Mouse (Mus musculus): ENCODE data around the gene Pnpo. TPM values are rescaled to one million over a fixed set of nuclear protein-coding genes. Genes with fewer than 3 reads are reported as not detected.

Gene Pnpo
- total RNA-seq, 1 experiment, result 24.0 TPM

DNA sequence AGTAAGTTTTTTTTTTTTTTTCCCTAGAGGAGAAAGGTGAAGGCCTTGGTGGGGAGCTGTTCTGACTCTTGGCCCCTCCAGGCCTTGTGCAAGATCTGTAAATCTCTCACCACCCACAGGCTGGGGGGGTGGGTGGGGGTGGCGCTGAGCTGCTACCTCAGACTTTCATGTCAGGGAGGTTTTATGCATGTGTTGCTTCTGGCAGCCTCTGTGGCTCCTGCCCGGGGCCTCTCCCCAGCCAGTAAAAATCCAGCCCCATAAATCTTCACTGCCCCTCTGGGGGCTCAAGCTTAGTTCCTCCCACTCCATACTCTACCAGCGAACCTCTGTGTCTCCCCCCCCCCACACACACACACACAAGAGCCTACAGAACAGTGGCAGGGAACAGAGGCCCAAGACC is 42.7 kb upstream of the Pnpo start:
- H3K4me1 ChIP-seq (ENCODE audit: control insufficient read depth in 2 of 2, insufficient read depth in 2 of 2, low read length in 2 of 2, poor library complexity in 1 of 2), result peaks cover 0 to 21% of the 10 kb centered on the region in 2 experiments; a peak in 2 of 4 replicates
- no peak overlapping the region for H3K4me3 ChIP-seq (ENCODE audit: insufficient read depth in 1 of 2, low read depth in 1 of 2, low read length in 2 of 2, poor library complexity in 1 of 2, severe bottlenecking in 1 of 2)
- DNase-seq (ENCODE audit: low read depth, low spot score), result no peak
- no peaks in the 10 kb centered on the region for H3K9me3 ChIP-seq (ENCODE audit: control insufficient read depth, insufficient read depth, low read depth, low read length)
- no peaks in the 10 kb centered on the region for H3K36me3 ChIP-seq (ENCODE audit: control insufficient read depth, insufficient read depth, low read length, poor library complexity, severe bottlenecking)
- no peak overlapping the region for H3K27ac ChIP-seq (ENCODE audit: insufficient read depth, low read depth, low read length, poor library complexity, severe bottlenecking)
- in situ Hi-C loops (cut with MboI; ENCODE audit: low sequenced_read_pairs in 2 of 2, unreplicated experiment in 2 of 2), result no loop called here
- H3K9ac ChIP-seq (ENCODE audit: insufficient read depth, low read depth, low read length, poor library complexity, severe bottlenecking), result no peak overlapping the region
- no peak for TF ChIP-seq ZNF384 (IDR thresholded peaks at IDR 0.05; ENCODE audit: low read depth, low read length)
- TF ChIP-seq CHD2 (IDR thresholded peaks at IDR 0.05; ENCODE audit: low read depth, low read length), result no peak
- no peak for TF ChIP-seq HCFC1 (IDR thresholded peaks at IDR 0.05; ENCODE audit: borderline replicate concordance, insufficient read depth, low read length)
- TF ChIP-seq MAFK (IDR thresholded peaks at IDR 0.05; ENCODE audit: insufficient read depth, low read depth, low read length), result no peak
- TF ChIP-seq ZC3H11A (IDR thresholded peaks at IDR 0.05; ENCODE audit: borderline replicate concordance, low read depth, low read length), result no peak

- no peak for DNase-seq (ENCODE audit: low read depth, low spot score)
- no peak overlapping the region for H3K4me3 ChIP-seq (ENCODE audit: insufficient read depth in 1 of 2, low read depth in 1 of 2, low read length in 2 of 2, poor library complexity in 1 of 2, severe bottlenecking in 1 of 2)
- no peak overlapping the region for H3K9ac ChIP-seq (ENCODE audit: insufficient read depth, low read depth, low read length, poor library complexity, severe bottlenecking)
- in situ Hi-C loops (cut with MboI; ENCODE audit: low sequenced_read_pairs in 2 of 2, unreplicated experiment in 2 of 2), result no loop called here
- TF ChIP-seq CHD2 (IDR thresholded peaks at IDR 0.05; ENCODE audit: low read depth, low read length), result no peak
- TF ChIP-seq ZNF384 (IDR thresholded peaks at IDR 0.05; ENCODE audit: low read depth, low read length), result no peak
- TF ChIP-seq ZC3H11A (IDR thresholded peaks at IDR 0.05; ENCODE audit: borderline replicate concordance, low read depth, low read length), result no peak
- no peak for TF ChIP-seq HCFC1 (IDR thresholded peaks at IDR 0.05; ENCODE audit: borderline replicate concordance, insufficient read depth, low read length)
- TF ChIP-seq MAFK (IDR thresholded peaks at IDR 0.05; ENCODE audit: insufficient read depth, low read depth, low read length), result no peak
- H3K27ac ChIP-seq (ENCODE audit: insufficient read depth, low read depth, low read length, poor library complexity, severe bottlenecking), result no peak overlapping the region
- peaks cover 5 to 31% of the 10 kb centered on the region in 2 experiments; a peak in 3 of 4 replicates for H3K4me1 ChIP-seq (ENCODE audit: control insufficient read depth in 2 of 2, insufficient read depth in 2 of 2, low read length in 2 of 2, poor library complexity in 1 of 2)
- no peaks in the 10 kb centered on the region for H3K9me3 ChIP-seq (ENCODE audit: control insufficient read depth, insufficient read depth, low read depth, low read length)
- H3K36me3 ChIP-seq (ENCODE audit: control insufficient read depth, insufficient read depth, low read length, poor library complexity, severe bottlenecking), result no peaks in the 10 kb centered on the region
Measured at GRCm38 (mm10) chr11:96984903-96985302, 41.1 kb upstream of the Pnpo start.

- Histone ChIP-seq H3K27ac (ENCODE audit: insufficient read depth, low read depth, low read length, poor library complexity, severe bottlenecking) (no peak within 1 kb of the TSS), H3K36me3 (ENCODE audit: control insufficient read depth, insufficient read depth, low read length, poor library complexity, severe bottlenecking) (no peaks in the 10 kb centered on the region), H3K4me3 (ENCODE audit: insufficient read depth in 1 of 2, low read depth in 1 of 2, low read length in 2 of 2, poor library complexity in 1 of 2, severe bottlenecking in 1 of 2) (peak within 1 kb of the TSS; percentile 29 to 48; a peak in 3 of 4 replicates), H3K9ac (ENCODE audit: insufficient read depth, low read depth, low read length, poor library complexity, severe bottlenecking) (peak within 1 kb of the TSS; percentile 50; the same call in 1 of the 2 replicates), H3K9me3 (ENCODE audit: control insufficient read depth, insufficient read depth, low read depth, low read length) (no peaks in the 10 kb centered on the region), H3K4me1 (ENCODE audit: control insufficient read depth in 2 of 2, insufficient read depth in 2 of 2, low read length in 2 of 2, poor library complexity in 1 of 2) (peaks cover 11 to 31% of the 10 kb centered on the region in 2 experiments; a peak in 3 of 4 replicates)
- in situ Hi-C loops (cut with MboI; ENCODE audit: low sequenced_read_pairs in 2 of 2, unreplicated experiment in 2 of 2), result no loop called here
- DNase-seq (ENCODE audit: low read depth, low spot score), result no peak
- TF ChIP-seq MAFK (IDR thresholded peaks at IDR 0.05; ENCODE audit: insufficient read depth, low read depth, low read length), result no peak
- TF ChIP-seq CHD2 (IDR thresholded peaks at IDR 0.05; ENCODE audit: low read depth, low read length), result no peak
- no peak for TF ChIP-seq HCFC1 (IDR thresholded peaks at IDR 0.05; ENCODE audit: borderline replicate concordance, insufficient read depth, low read length)
- TF ChIP-seq ZC3H11A (IDR thresholded peaks at IDR 0.05; ENCODE audit: borderline replicate concordance, low read depth, low read length), result no peak
- TF ChIP-seq ZNF384 (IDR thresholded peaks at IDR 0.05; ENCODE audit: low read depth, low read length), result no peak
Measured at GRCm38 (mm10) chr11:96982859-96983258, 39.1 kb upstream of the Pnpo start, which contains the start of gene Sp2. TSS of gene Sp2 (minus strand) at chr11:96982959.

DNA sequence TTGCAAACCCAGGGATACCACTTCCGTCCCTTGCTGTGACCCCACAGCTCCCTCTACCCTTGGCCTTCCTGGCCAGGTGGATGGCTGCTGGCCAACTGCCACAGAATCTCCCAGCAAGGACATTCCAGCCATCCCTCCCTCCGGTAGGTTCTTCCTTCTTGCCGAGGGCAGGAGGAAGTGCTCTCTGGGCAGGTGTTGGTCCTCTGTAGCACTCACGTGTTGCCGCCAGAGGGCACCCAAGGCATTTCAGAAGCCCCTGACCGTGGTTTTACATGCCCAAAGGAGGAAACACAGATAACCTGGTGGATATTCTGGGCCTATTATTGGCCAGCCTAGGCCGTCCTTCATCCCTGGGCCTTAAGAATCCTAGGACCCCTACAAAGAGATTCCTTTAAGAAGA is 38.6 kb upstream of the Pnpo start:
- Histone ChIP-seq H3K4me3 (ENCODE audit: insufficient read depth in 1 of 2, low read depth in 1 of 2, low read length in 2 of 2, poor library complexity in 1 of 2, severe bottlenecking in 1 of 2) (peak overlapping the region; percentile 29 to 48; a peak in 3 of 4 replicates), H3K9ac (ENCODE audit: insufficient read depth, low read depth, low read length, poor library complexity, severe bottlenecking) (no peak overlapping the region; the same call in 1 of the 2 replicates)
- TF ChIP-seq ZC3H11A (IDR thresholded peaks at IDR 0.05; ENCODE audit: borderline replicate concordance, low read depth, low read length) (peak; percentile 61), CHD2 (IDR thresholded peaks at IDR 0.05; ENCODE audit: low read depth, low read length) (no peak), HCFC1 (IDR thresholded peaks at IDR 0.05; ENCODE audit: borderline replicate concordance, insufficient read depth, low read length) (0 out of 2 replicates have a peak, but pooled peaks have one; percentile 56)

More for the DNA sequence above, 38.6 kb upstream of the Pnpo start:
- DNase-seq (ENCODE audit: low read depth, low spot score), result peak; percentile 84
- in situ Hi-C loops (cut with MboI; ENCODE audit: low sequenced_read_pairs in 2 of 2, unreplicated experiment in 2 of 2), result no loop called here
- Histone ChIP-seq H3K36me3 (ENCODE audit: control insufficient read depth, insufficient read depth, low read length, poor library complexity, severe bottlenecking) (no peaks in the 10 kb centered on the region), H3K27ac (ENCODE audit: insufficient read depth, low read depth, low read length, poor library complexity, severe bottlenecking) (no peak overlapping the region), H3K4me1 (ENCODE audit: control insufficient read depth in 2 of 2, insufficient read depth in 2 of 2, low read length in 2 of 2, poor library complexity in 1 of 2) (peaks cover 11 to 29% of the 10 kb centered on the region in 2 experiments; a peak in 3 of 4 replicates), H3K9me3 (ENCODE audit: control insufficient read depth, insufficient read depth, low read depth, low read length) (no peaks in the 10 kb centered on the region)

Measured in ES-E14 (cell line).